Mouse (Mus musculus): ENCODE measurements around the gene Fam170b.

GRCm38 (mm10) chr14:32865331-32865730, 31.6 kb downstream of the Fam170b start:
- TF ChIP-seq CTCF (IDR thresholded peaks at IDR 0.05; ENCODE audit: borderline replicate concordance, insufficient read depth, low read length), result no peak
- TF ChIP-seq POLR2A (IDR thresholded peaks at IDR 0.05; ENCODE audit: low read depth, low read length), result no peak
